Mouse (Mus musculus) limb, embryonic 14.5 days (tissue): ENCODE results near the gene Snx19. TPM values are rescaled to one million over a fixed set of nuclear protein-coding genes. Genes with fewer than 3 reads are reported as not detected.

Experiments used
- ATAC-seq: fragments of 200-750 bp; cut with Nextera tagmentation; 2 replicates; pipeline ENCODE4 v1.8.0; 2017; ENCODE audit warnings: low read depth, moderate number of reproducible peaks, moderate TSS enrichment; ENCODE audit not compliant: low FRiP score
- DNase-seq: peaks from one replicate; pipeline ENCODE4 v3.0.0-alpha.2; 2015; ENCODE audit warnings: low spot score
- H3K27ac ChIP-seq: fragments of 300-500 bp; sonication (generic); replicated peaks from 2 replicates; pipeline ENCODE4 v1.5.1; 2014; ENCODE audit warnings: low read depth, mild to moderate bottlenecking, low read length, moderate library complexity, mixed read lengths
- H3K27me3 ChIP-seq: fragments of 300-500 bp; sonication (generic); 2 replicates; pipeline ENCODE4 v1.6.1; 2014; ENCODE audit warnings: low read length, mixed read lengths; ENCODE audit not compliant: control insufficient read depth, insufficient read depth
- H3K36me3 ChIP-seq: fragments of 300-500 bp; sonication (generic); 2 replicates; pipeline ENCODE4 v1.6.1; 2014; ENCODE audit warnings: mild to moderate bottlenecking, low read length, moderate library complexity, mixed read lengths; ENCODE audit not compliant: control insufficient read depth, insufficient read depth
- H3K4me1 ChIP-seq: fragments of 300-500 bp; sonication (generic); 2 replicates; pipeline ENCODE4 v1.6.1; 2014; ENCODE audit warnings: antibody characterized with exemption, low read length, mixed read lengths; ENCODE audit not compliant: control insufficient read depth, insufficient read depth
- H3K4me2 ChIP-seq: fragments of 300-500 bp; sonication (generic); replicated peaks from 2 replicates; pipeline ENCODE4 v1.6.1; 2014; ENCODE audit warnings: low read depth, mild to moderate bottlenecking, low read length, moderate library complexity; ENCODE audit not compliant: severe bottlenecking
- H3K4me3 ChIP-seq: fragments of 300-500 bp; sonication (generic); replicated peaks from 2 replicates; pipeline ENCODE4 v1.5.1; 2014; ENCODE audit warnings: low read length
- H3K9ac ChIP-seq: fragments of 300-500 bp; sonication (generic); 2 replicates; pipeline ENCODE4 v1.6.1; 2014; ENCODE audit warnings: mild to moderate bottlenecking, low read depth, low read length, moderate library complexity; ENCODE audit not compliant: severe bottlenecking
- H3K9me3 ChIP-seq: fragments of 300-500 bp; sonication (generic); 2 replicates; pipeline ENCODE4 v1.6.1; 2016; ENCODE audit warnings: low read length; ENCODE audit not compliant: control insufficient read depth
- POLR2A ChIP-seq: fragments of 200-500 bp; IDR thresholded peaks from 2 replicates; pipeline ENCODE4 v1.8.0; 2012; ENCODE audit warnings: inconsistent platforms, mild to moderate bottlenecking, moderate library complexity, borderline replicate concordance; ENCODE audit not compliant: insufficient read depth, insufficient read length; ENCODE audit errors: extremely low read depth
- WGBS: fragments of 180-500 bp; shearing (Covaris S2); extraction: QIAGEN DNeasy Blood & Tissue Kit; methylation state at CpG from one replicate; pipeline ENCODE4 v1.1.7; 2014; 5-methylcytosine and 5-hydroxymethylcytosine counted together
- polyA plus RNA-seq, 2 experiments: library from polyadenylated mRNA; depleted of rRNA in 1 of 2; stranded (reverse) in 1 of 2; unstranded in 1 of 2; fragments of >200 nt; fragmentation: Nextera tagmentation in 1 of 2; extraction: Ambion mirVana in 1 of 2; gene quantifications; 2 replicates each; pipeline versions ENCODE4 v1.2.1 to v1.2.3; 2012 to 2014

The Snx19 gene
- polyA plus RNA-seq (2012; rRNA removed), result 17.7 and 20.1 TPM in 2 replicates
- 19.1 and 24.3 TPM in 2 replicates for polyA plus RNA-seq (2014; fragmentation: Nextera tagmentation; extraction: Ambion mirVana)

DNA sequence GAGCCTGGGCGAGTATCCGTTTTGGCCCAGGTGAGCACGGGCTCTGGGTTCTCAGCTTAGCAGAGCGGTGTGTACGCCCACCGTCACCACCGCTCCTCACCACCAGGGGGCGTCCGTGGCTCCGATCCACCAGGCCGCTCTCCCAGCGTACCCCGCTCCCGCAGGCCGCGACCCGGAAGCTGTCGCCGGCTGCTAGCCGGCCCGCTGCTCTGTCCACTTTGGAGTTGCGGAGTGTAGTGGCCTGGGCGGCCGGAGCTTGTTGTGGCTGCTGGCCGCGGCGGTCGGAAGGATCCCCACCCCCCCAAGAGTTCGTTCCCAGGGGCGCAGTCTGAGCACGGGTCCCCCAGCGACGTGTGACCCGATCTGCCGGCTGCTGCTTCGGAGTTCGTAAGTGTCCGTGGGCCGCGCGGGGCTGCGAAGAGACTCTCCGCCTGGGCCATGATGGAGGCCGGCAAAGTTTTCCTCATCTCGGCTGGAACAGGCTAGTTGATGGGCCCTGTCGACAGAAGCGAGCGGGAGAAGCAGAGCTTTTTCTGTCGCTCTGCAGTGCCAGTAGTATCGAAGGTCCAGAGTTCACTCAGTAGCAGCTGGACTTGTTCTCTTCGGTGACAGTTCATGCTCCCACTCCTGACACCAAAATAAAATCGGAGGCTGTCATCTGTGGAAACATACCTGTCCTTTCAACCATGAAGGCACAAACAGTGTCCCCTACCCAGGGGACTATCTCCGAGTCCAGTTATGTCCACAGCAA, at the start of gene Snx19:
Snx19 (plus strand) TSS at position 227 of the 751 bp plus-strand sequence.
- Histone ChIP-seq H3K27me3 (no peaks in the 10 kb centered on the region), H3K9me3 (no peaks in the 10 kb centered on the region), H3K4me1 (peaks cover 26% of the 10 kb centered on the region), H3K4me3 (peak within 1 kb of the TSS; percentile 88), H3K9ac (peak within 1 kb of the TSS; percentile 91), H3K4me2 (peak within 1 kb of the TSS; percentile 80), H3K36me3 (peaks cover 2% of the 10 kb centered on the region), H3K27ac (no peak within 1 kb of the TSS)
- 4% methylated on average over 52 of the region's 53 CpGs for WGBS
- DNase-seq (peak; percentile 91), ATAC-seq (peak; percentile 97)
- TF ChIP-seq POLR2A, result 0 out of 2 replicates have a peak, but pooled peaks have one; percentile 62

DNA sequence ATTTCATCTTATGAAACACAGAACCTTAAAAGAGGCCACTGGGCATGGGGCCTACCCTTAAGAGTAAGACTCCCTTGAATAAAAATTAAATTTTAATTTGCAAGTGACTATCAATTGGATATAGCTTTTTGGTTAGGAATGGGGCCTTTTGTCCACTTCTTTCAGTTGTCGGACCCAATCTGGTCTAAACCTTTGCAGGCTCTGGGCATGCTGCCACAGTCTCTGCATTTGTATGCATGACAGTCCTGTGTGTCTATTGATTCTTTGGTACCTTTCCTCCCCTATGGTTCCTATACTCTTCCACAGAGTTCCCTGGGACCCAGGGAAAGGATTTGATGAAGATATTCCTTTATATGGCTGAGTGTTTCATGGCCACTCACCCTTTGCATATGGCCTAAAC, 26.1 kb upstream of the Snx19 start:
- no peak for TF ChIP-seq POLR2A
- Histone ChIP-seq H3K27ac (no peak overlapping the region), H3K9me3 (no peaks in the 10 kb centered on the region), H3K27me3 (no peaks in the 10 kb centered on the region), H3K36me3 (no peaks in the 10 kb centered on the region), H3K4me3 (no peak overlapping the region), H3K4me1 (no peaks in the 10 kb centered on the region), H3K9ac (no peak overlapping the region), H3K4me2 (no peak overlapping the region)
- WGBS, result 87% methylated on average over 1 of the region's 1 CpGs
- DNase-seq (no peak), ATAC-seq (no peak)

GRCm38 (mm10) chr9:30422940-30423339, 4.0 kb upstream of the Snx19 start:
- H3K27me3 ChIP-seq, result no peaks in the 10 kb centered on the region
- no peak for ATAC-seq
- no peak overlapping the region for H3K4me2 ChIP-seq
- no peak overlapping the region for H3K4me3 ChIP-seq
- no peak overlapping the region for H3K27ac ChIP-seq
- DNase-seq, result peak; percentile 67
- no peaks in the 10 kb centered on the region for H3K9me3 ChIP-seq
- H3K36me3 ChIP-seq, result no peaks in the 10 kb centered on the region
- no peak overlapping the region for H3K9ac ChIP-seq
- TF ChIP-seq POLR2A, result no peak
- peaks cover 6% of the 10 kb centered on the region for H3K4me1 ChIP-seq
- WGBS, result 8% methylated on average over 1 of the region's 1 CpGs

DNA sequence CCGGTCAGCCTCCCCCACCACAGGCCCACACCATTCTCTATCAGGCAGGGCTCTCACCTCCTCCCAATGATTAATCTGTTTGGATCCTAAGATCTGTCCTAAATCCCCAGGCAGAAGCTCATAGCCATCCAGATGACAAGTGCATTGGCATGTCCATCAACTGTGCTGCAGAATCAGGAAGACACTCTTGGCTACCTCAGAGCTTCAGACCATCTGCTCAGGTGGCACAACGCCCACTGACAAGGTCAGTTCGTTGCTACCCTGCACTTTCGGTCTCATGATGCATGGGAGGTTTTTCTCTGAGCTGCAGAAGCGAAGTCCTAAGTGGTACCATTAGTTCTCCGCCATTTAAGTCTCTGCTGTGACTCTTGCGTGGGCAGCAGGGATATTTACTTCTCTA, 1.7 kb upstream of the Snx19 start:
- no peak for ATAC-seq
- Histone ChIP-seq H3K27me3 (no peaks in the 10 kb centered on the region), H3K36me3 (no peaks in the 10 kb centered on the region), H3K9ac (no peak overlapping the region), H3K9me3 (no peaks in the 10 kb centered on the region), H3K4me3 (no peak overlapping the region), H3K4me2 (no peak overlapping the region), H3K4me1 (peaks cover 20% of the 10 kb centered on the region), H3K27ac (no peak overlapping the region)
- no peak for TF ChIP-seq POLR2A
- no peak for DNase-seq
- WGBS, result 87% methylated on average over 7 of the region's 7 CpGs

- DNase-seq, result no peak
- Histone ChIP-seq H3K4me1 (peaks cover 26% of the 10 kb centered on the region), H3K9me3 (no peaks in the 10 kb centered on the region), H3K27me3 (no peaks in the 10 kb centered on the region), H3K9ac (no peak overlapping the region), H3K4me3 (peak overlapping the region; percentile 88; the same call in 1 of the 2 replicates), H3K4me2 (no peak overlapping the region; the same call in 1 of the 2 replicates), H3K36me3 (peaks cover 14% of the 10 kb centered on the region), H3K27ac (no peak overlapping the region)
- no peak for TF ChIP-seq POLR2A
- ATAC-seq, result no peak
- 90% methylated on average over 5 of the region's 5 CpGs for WGBS
Measured at GRCm38 (mm10) chr9:30428231-30428630, 1.3 kb downstream of the Snx19 start.

GRCm38 (mm10) chr9:30430447-30430846, 3.5 kb downstream of the Snx19 start:
- no peaks in the 10 kb centered on the region for H3K27me3 ChIP-seq
- H3K9ac ChIP-seq, result no peak overlapping the region
- no peak for TF ChIP-seq POLR2A
- H3K27ac ChIP-seq, result no peak overlapping the region
- ATAC-seq (no peak), DNase-seq (no peak)
- H3K4me2 ChIP-seq, result no peak overlapping the region
- H3K36me3 ChIP-seq, result peaks cover 29% of the 10 kb centered on the region
- WGBS, result 45% methylated on average over 5 of the region's 5 CpGs
- H3K9me3 ChIP-seq, result no peaks in the 10 kb centered on the region
- H3K4me3 ChIP-seq, result no peak overlapping the region
- peaks cover 26% of the 10 kb centered on the region for H3K4me1 ChIP-seq
